Mouse (Mus musculus) liver, postnatal 0 days (tissue): ENCODE results near the gene Olfr355. TPM values are rescaled to one million over a fixed set of nuclear protein-coding genes. Genes with fewer than 3 reads are reported as not detected.

Experiments used
- ATAC-seq: fragments of 200-750 bp; cut with Nextera tagmentation; 2 replicates; pipeline ENCODE4 v1.8.0; 2017; ENCODE audit warnings: mild to moderate bottlenecking, moderate library complexity
- DNase-seq: peaks from one replicate; pipeline ENCODE4 v3.0.0-alpha.2; 2016
- H3K27ac ChIP-seq: fragments of 300-500 bp; sonication (generic); 2 replicates; pipeline ENCODE4 v1.5.1; 2014; ENCODE audit warnings: antibody characterized with exemption, moderate library complexity, mild to moderate bottlenecking, low read depth
- H3K27me3 ChIP-seq: fragments of 300-500 bp; sonication (generic); 2 replicates; pipeline ENCODE4 v1.6.1; 2014; ENCODE audit warnings: low read length, control low read depth, mixed read lengths; ENCODE audit not compliant: insufficient read depth
- H3K36me3 ChIP-seq: fragments of 300-500 bp; sonication (generic); replicated peaks from 2 replicates; pipeline ENCODE4 v1.6.1; 2014; ENCODE audit warnings: mild to moderate bottlenecking, control low read depth, low read length, moderate library complexity, mixed read lengths; ENCODE audit not compliant: insufficient read depth
- H3K4me1 ChIP-seq: fragments of 300-500 bp; sonication (generic); 2 replicates; pipeline ENCODE4 v1.6.1; 2014; ENCODE audit warnings: antibody characterized with exemption, mild to moderate bottlenecking, control low read depth; ENCODE audit not compliant: insufficient read depth
- H3K4me2 ChIP-seq: fragments of 300-500 bp; sonication (generic); 2 replicates; pipeline ENCODE4 v1.6.1; 2014; ENCODE audit warnings: low read depth, mild to moderate bottlenecking, low read length, moderate library complexity, mixed read lengths
- H3K4me3 ChIP-seq: fragments of 300-500 bp; sonication (generic); 2 replicates; pipeline ENCODE4 v1.5.1; 2014; ENCODE audit warnings: low read depth, low read length
- H3K9ac ChIP-seq: fragments of 300-500 bp; sonication (generic); replicated peaks from 2 replicates; pipeline ENCODE4 v1.6.1; 2014; ENCODE audit warnings: mild to moderate bottlenecking, moderate library complexity
- H3K9me3 ChIP-seq: fragments of 300-500 bp; sonication (generic); 2 replicates; pipeline ENCODE4 v1.6.1; 2016; ENCODE audit warnings: mild to moderate bottlenecking, control low read depth, low read length, mixed read lengths
- CTCF ChIP-seq: sonication (generic); IDR thresholded peaks from 2 replicates; pipeline ENCODE4 v1.5.1; 2016; ENCODE audit warnings: antibody characterized with exemption, low read depth
- EP300 ChIP-seq: IDR thresholded peaks from 2 replicates; pipeline ENCODE4 v1.6.1; 2016; ENCODE audit warnings: antibody characterized with exemption, low read depth, mild to moderate bottlenecking
- WGBS: fragments of 180-500 bp; shearing (Covaris S2); extraction: QIAGEN DNeasy Blood & Tissue Kit; methylation state at CpG from one replicate; pipeline ENCODE4 v1.1.7; 2014; ENCODE audit not compliant: insufficient replicate concordance; 5-methylcytosine and 5-hydroxymethylcytosine counted together
- polyA plus RNA-seq: library from polyadenylated mRNA; unstranded; fragments of >200 nt; fragmentation: Nextera tagmentation; extraction: Ambion mirVana; gene quantifications from 2 replicates; pipeline ENCODE4 v1.2.1, GENCODE M21; 2015

Gene Olfr355
- polyA plus RNA-seq: not detected in 2 replicates

- H3K4me3 ChIP-seq: no peak within 1 kb of the TSS
Measured at GRCm38 (mm10) chr2:36928797-36929196, at the start of gene Olfr355. TSS of gene Olfr355 (minus strand) at chr2:36928897.

GRCm38 (mm10) chr2:36936821-36937220 is 8.1 kb upstream of the Olfr355 start, which contains the start of gene Olfr356:
TSS of gene Olfr356 (plus strand) at chr2:36937121.
- TF ChIP-seq EP300 (no peak), CTCF (no peak)
- no peaks in the 10 kb centered on the region for H3K4me1 ChIP-seq
- WGBS: 68% methylated on average over 2 of the region's 2 CpGs
- H3K27me3 ChIP-seq: no peaks in the 10 kb centered on the region
- no peak within 1 kb of the TSS for H3K4me2 ChIP-seq
- H3K36me3 ChIP-seq: no peaks in the 10 kb centered on the region
- DNase-seq: no peak
- no peak within 1 kb of the TSS for H3K4me3 ChIP-seq
- ATAC-seq: no peak
- no peak within 1 kb of the TSS for H3K27ac ChIP-seq
- H3K9ac ChIP-seq: no peak within 1 kb of the TSS
- H3K9me3 ChIP-seq: no peaks in the 10 kb centered on the region

More at GRCm38 (mm10) chr2:36928797-36929196, at the start of gene Olfr355:
- no peak for ATAC-seq
- Histone ChIP-seq H3K36me3 (no peaks in the 10 kb centered on the region), H3K27ac (no peak within 1 kb of the TSS), H3K4me2 (no peak within 1 kb of the TSS), H3K9ac (no peak within 1 kb of the TSS), H3K9me3 (0 out of 2 replicates have a peak, but pooled peaks cover under 1% of the 10 kb centered on the region), H3K4me1 (no peaks in the 10 kb centered on the region), H3K27me3 (no peaks in the 10 kb centered on the region)
- DNase-seq: no peak
- TF ChIP-seq EP300 (no peak), CTCF (no peak)

- DNase-seq: no peak
- Histone ChIP-seq H3K27ac (no peak within 1 kb of the TSS), H3K4me3 (no peak within 1 kb of the TSS), H3K9ac (no peak within 1 kb of the TSS), H3K9me3 (no peaks in the 10 kb centered on the region; the same call in 1 of the 2 replicates), H3K4me1 (no peaks in the 10 kb centered on the region), H3K36me3 (no peaks in the 10 kb centered on the region), H3K27me3 (no peaks in the 10 kb centered on the region), H3K4me2 (no peak within 1 kb of the TSS)
- no peak for TF ChIP-seq CTCF
- no peak for TF ChIP-seq EP300
- no peak for ATAC-seq
Measured at GRCm38 (mm10) chr2:36905380-36905779, 23.3 kb downstream of the Olfr355 start, which contains the start of gene Olfr354. TSS of gene Olfr354 (plus strand) at chr2:36905680.

- TF ChIP-seq CTCF: no peak
- TF ChIP-seq EP300: no peak
- Histone ChIP-seq H3K4me2 (no peak overlapping the region), H3K9ac (no peak overlapping the region), H3K4me1 (no peaks in the 10 kb centered on the region), H3K27ac (no peak overlapping the region), H3K36me3 (no peaks in the 10 kb centered on the region), H3K9me3 (no peaks in the 10 kb centered on the region), H3K27me3 (no peaks in the 10 kb centered on the region), H3K4me3 (no peak overlapping the region)
- DNase-seq (no peak), ATAC-seq (no peak)
Measured at GRCm38 (mm10) chr2:36897114-36897513, 31.6 kb downstream of the Olfr355 start.

- TF ChIP-seq EP300: no peak
- no peak for TF ChIP-seq CTCF
Measured at GRCm38 (mm10) chr2:36892836-36893235, 35.9 kb downstream of the Olfr355 start, which contains the start of gene Olfr353. TSS of gene Olfr353 (minus strand) at chr2:36892936.

More at GRCm38 (mm10) chr2:36892836-36893235, 35.9 kb downstream of the Olfr355 start, which contains the start of gene Olfr353:
- Histone ChIP-seq H3K4me3 (no peak within 1 kb of the TSS), H3K36me3 (no peaks in the 10 kb centered on the region), H3K27me3 (no peaks in the 10 kb centered on the region), H3K4me1 (no peaks in the 10 kb centered on the region), H3K27ac (no peak within 1 kb of the TSS), H3K9ac (no peak within 1 kb of the TSS), H3K9me3 (no peaks in the 10 kb centered on the region), H3K4me2 (no peak within 1 kb of the TSS)
- ATAC-seq (no peak), DNase-seq (no peak)

Other genes starting within 250 kb of the Olfr355 start
- gene Olfr346, start 243.1 kb downstream of the Olfr355 start, polyA plus RNA-seq: not detected in 2 replicates
- gene Olfr347, start 197.0 kb downstream of the Olfr355 start, polyA plus RNA-seq: not detected in 2 replicates
- gene Olfr348, start 144.6 kb downstream of the Olfr355 start, polyA plus RNA-seq: not detected in 2 replicates
- gene Olfr50, start 138.4 kb downstream of the Olfr355 start, polyA plus RNA-seq: not detected in 2 replicates
- not detected in 2 replicates for gene Olfr3, start 111.9 kb downstream of the Olfr355 start, polyA plus RNA-seq
- not detected in 2 replicates for gene Olfr350, start 82.6 kb downstream of the Olfr355 start, polyA plus RNA-seq
- gene Olfr351, start 66.2 kb downstream of the Olfr355 start, polyA plus RNA-seq: not detected in 2 replicates
- not detected in 2 replicates for gene Olfr352, start 60.4 kb downstream of the Olfr355 start, polyA plus RNA-seq
- gene Olfr353, start 36.0 kb downstream of the Olfr355 start, polyA plus RNA-seq: not detected in 2 replicates
- not detected in 2 replicates for gene Olfr354, start 23.2 kb downstream of the Olfr355 start, polyA plus RNA-seq
- not detected in 2 replicates for gene Olfr356, start 8.2 kb upstream of the Olfr355 start, polyA plus RNA-seq
- not detected in 2 replicates for gene Olfr357, start 64.9 kb upstream of the Olfr355 start, polyA plus RNA-seq
- not detected in 2 replicates for gene Olfr358, start 80.4 kb upstream of the Olfr355 start, polyA plus RNA-seq
- gene Olfr360, start 136.8 kb upstream of the Olfr355 start, polyA plus RNA-seq: not detected in 2 replicates
- gene Olfr361, start 160.4 kb upstream of the Olfr355 start, polyA plus RNA-seq: not detected in 2 replicates
- not detected in 2 replicates for gene Olfr362, start 189.0 kb upstream of the Olfr355 start, polyA plus RNA-seq
- gene Olfr364-ps1, start 210.4 kb upstream of the Olfr355 start, polyA plus RNA-seq: not detected in 2 replicates